Mouse (Mus musculus): ENCODE data around the gene Zfyve26.

DNA sequence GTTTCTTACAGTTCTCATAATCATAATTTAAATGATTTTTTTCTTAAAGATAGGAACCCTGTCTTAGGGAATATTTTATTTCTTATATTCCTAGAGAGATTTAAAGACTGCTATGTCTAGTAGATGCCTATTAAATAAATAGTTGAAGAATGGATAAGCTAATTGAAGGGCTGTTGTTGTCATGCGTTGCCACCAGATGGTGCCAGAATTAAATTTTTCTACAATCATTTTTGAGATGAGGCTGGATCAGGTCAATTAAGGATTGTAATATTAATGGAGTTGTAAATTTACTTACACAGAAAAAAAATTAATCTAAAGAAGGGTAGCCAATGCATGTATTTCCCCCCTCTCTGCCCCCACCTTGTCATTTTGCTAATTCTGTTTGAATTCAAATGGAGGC lies 9.0 kb upstream of the Zfyve26 start:
- TF ChIP-seq ZC3H11A (IDR thresholded peaks at IDR 0.05; ENCODE audit: borderline replicate concordance, low read depth, low read length) (no peak), ZNF384 (IDR thresholded peaks at IDR 0.05; ENCODE audit: low read depth, low read length) (no peak), MAFK (IDR thresholded peaks at IDR 0.05; ENCODE audit: insufficient read depth, low read depth, low read length) (no peak)
